Mouse (Mus musculus) urinary bladder, postnatal 14 days (tissue): ENCODE measurements around the gene Mettl14.
"Not testable (repeated sequence)": the region's sequence is repeated elsewhere in the genome, so short reads cannot be mapped to it uniquely, and the experiment has no call there.

Source experiments
- DNase-seq: peaks from one replicate; pipeline ENCODE4 v3.0.0; 2021; ENCODE audit warnings: low spot score

Mettl14 gene

DNA sequence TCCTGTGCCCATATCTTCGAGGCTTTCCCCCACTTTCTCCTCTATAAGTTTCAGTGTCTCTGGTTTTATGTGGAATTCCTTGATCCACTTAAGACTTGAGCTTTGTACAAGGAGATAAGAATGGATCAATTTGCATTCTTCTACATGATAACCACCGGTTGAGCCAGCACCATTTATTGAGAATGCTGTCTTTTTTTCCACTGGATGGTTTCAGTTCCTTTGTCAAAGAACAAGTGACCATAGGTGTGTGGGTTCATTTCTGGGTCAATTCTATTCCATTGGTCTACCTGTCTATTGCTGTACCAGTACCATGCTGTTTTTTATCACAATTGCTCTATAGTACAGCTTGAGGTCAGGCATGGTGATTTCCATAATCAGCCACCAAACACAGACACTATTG, 19.1 kb downstream of the Mettl14 start:
- not testable (repeated sequence) for DNase-seq

DNA sequence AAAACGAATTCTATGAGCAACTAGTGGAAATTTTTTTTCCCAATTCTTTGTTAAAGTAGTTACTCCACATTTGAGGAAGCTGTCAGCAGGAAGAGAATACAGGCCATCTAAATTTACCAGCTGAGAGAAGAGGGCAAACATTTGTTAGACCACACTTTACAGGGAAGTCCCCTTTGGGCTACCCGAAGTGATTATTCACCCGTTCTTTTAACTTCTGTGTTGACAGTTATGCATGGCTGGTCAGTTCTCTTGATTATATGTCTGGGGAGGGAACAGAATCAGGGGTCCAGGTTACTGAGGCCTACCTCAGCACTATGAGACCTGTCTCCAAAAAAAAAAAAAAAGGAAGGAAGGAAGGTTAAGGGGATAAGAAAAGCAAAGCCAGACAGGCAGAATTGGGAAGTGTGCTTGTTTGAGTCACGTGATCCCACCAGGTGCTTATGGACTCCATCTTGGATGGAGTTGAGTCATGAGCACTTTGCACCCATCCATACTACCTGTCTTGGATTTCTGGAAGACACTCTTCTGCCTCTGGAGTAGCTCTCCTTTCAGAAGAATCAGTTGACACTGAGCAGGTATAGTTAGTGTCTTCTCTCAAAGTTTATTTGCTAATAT, 29.4 kb downstream of the Mettl14 start:
- DNase-seq: no peak

DNA sequence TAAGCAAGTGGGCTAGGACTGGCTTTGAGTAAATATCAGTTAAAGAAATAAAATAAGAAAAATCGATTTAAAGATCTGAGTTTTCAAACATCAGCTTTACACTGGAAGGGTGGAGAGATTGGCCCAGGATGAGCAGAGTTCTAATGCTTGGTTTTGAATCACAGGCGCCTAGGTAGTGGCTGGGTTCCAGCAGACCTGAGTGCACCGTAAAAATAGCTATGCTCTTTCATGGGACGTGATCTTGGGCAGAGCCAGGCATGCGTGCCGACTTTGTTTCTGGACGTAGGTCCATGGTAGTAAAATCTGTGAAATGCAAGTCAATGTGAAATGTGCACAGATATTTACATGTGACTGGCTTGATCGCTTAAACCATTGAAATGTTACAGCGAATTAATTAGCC, 31.5 kb downstream of the Mettl14 start:
- no peak for DNase-seq

DNA sequence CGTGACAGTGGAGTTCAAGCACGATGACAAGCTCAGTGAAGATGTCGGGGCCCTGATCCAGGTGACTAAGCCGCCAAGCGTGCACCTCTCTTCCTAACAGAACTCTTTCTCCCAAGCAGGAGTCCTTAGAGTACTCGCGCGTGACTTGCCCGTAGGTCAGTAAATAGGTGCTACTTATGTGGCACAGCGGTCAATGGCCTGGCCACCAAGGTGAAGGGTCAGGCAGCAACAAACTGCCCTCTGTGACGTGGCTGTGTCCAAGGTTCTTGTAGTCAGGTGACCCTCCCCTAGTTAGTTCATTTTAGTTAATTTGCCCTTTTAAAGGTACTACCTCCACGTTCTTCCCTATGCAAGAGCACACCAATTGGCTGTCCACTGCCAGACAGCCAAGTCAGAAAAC, 32.2 kb downstream of the Mettl14 start:
- no peak for DNase-seq

DNA sequence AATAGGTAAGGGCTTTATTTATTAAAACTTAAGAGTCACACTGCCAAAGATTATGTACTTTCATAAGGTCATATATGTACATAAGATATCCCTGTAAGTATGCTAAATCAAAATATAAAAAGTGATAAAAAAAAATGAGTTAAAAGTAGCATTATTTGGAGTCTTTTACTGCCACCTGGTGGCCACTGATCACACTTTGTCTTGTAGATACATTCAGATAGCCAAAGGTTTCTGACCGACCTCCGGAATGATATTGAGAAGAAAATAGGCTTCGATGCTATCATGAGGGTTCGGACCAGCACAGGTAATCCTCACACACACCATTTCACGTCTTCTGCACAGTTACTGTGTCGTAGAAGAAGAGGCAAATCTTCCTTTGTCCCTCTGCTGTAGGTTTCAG, 32.7 kb downstream of the Mettl14 start:
- DNase-seq: peak; percentile 58

DNA sequence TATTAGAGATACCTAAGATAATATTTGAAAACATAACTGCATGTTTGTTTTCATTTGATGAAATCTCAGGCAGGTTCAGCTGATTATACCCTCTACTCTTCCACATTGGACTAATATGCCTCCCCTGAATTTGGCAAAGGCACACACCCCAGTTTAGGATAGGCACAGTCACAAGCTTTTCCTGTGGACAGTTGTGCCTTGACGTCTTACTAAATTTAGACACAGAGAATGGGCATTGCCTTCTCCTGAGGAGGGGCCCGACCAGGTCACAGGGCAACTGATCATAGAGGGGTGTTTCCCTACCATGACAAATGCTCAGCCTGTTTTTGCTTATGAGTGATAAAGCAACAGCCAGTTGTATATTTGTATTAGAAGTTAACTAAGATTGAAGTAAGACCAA, 34.4 kb downstream of the Mettl14 start:
- DNase-seq: no peak

DNA sequence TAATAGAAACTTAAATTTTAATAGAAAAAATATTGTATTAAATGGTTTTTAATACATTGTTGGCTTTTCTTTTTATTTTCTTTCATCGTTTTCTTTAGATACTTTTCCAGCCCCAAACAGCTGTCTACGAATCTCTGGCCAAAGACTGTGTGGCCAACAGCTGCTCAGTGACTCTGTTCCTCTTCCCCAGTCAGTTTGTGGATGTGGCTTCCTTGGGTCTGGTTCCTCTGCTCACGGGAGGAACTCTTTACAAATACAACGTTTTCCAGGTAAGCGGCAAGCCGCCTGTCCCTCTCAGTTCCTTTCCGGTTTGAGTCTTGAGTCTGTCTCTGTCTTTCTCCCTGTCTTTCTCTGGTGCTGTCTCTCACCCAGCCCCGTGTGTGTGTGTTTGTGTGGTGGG, 35.3 kb downstream of the Mettl14 start:
- DNase-seq: no peak

DNA sequence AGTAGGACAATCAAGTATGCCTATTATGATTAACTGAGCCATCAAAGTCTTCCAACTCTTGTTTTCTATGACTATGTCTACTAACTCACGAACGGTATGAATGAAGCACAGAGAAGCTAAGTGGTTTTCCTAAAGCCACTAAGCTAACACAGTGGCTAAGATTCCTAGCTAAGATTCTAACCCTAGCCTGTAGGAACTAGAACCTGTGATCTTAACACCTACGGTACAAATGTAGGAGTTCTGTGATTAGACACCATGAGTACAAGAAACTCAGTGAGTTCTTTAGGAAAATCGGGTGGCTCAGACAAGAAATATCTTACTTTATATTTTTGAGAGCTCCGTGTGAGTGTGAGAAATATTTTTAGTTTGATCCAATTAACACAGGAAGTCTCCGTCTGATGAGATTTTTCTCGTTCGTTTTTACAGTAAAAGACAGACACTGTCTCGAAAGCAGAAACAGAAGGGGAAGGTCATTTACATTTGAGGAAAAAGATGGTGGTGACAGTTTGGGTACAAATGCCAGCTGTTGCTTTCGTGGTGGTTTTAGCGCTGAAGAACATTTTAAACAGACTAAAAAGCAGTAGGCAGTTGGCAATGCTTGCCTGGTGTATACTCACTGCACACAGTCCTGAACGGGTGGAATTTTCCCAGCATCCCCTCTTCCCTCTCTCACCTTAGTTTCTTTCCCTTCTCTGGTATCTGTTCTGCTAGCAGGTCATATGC, 37.7 kb downstream of the Mettl14 start:
- no peak for DNase-seq

DNA sequence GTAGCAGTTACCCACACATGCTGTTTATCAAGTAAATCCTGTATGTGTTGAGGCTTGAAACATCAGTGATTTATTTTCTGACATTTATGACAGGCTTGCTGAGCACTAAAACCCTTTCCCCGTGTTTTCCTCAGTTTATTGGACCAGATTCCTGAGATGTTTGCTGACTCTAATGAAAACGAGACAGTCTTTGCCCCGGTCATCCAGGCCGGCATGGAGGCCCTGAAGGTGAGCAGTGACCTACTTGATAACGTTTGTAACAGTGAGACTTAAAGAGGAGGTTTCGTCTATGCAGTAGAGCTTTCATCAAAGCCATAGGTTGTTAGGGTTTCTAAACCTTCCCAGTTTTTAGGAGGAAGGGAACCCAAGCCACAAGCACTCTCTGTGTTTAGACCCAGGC, 42.2 kb downstream of the Mettl14 start:
- no peak for DNase-seq

DNA sequence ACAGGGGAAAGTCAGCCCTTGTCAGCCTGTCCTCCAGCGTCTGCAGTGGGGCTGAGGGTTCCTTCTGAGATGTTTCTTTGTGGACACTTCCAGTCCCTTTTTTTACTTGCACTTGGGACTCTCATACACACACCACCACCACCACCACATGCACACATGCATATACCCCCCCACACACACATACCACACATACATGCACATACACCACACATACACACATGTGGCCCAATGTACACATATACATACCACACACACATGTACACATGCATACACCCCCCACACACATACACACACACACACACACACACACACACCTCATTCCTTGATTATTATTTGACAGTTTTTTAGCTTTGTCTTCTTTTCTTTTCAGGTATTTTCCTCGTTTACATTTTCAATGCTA, 44.9 kb downstream of the Mettl14 start:
- no peak for DNase-seq

DNA sequence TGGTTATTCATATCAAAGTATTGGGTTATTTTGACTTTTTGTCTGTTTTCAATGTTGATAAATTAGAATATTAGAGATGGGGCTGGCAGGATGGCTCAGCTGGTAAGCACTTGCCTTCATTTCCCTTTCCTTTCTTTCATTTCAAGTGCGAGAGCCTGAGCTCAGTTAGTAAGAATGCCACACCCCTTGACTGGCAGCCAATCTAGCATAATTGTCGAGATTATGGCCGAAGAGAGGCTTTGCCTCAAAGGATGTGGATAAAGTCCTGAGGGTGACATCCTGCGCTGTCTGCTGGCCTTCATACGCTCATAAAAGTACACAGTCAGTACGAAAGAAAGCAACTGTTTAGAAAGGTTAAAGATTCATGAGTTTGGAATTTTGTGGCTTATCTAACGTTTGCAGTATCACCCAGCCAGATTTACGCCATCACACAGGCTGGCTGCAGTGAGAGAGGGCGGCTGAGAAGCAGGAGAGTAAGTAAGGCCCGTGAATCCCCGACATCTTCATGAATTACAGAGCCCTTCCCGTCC, 47.2 kb downstream of the Mettl14 start:
- DNase-seq: peak; percentile 58

DNA sequence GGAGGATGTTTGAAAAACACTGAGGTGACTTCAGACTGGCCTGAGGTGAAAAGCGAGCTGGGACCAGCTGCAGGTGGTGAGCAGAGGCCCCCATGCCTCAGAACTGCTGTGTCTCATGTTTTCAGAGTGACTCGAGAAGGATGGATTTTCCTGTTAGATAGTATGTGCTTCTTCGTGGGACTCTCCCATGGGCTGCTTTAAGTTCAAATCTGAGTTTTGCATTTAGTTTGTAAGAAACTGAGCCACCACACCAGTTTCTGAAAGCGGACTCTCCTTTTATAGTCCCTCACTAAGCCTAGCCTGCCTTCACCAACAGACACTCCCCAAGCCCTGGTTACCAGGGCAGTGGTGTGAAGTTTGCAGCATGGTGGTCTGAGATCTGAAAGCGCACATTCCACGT, 48.1 kb downstream of the Mettl14 start:
- no peak for DNase-seq

DNA sequence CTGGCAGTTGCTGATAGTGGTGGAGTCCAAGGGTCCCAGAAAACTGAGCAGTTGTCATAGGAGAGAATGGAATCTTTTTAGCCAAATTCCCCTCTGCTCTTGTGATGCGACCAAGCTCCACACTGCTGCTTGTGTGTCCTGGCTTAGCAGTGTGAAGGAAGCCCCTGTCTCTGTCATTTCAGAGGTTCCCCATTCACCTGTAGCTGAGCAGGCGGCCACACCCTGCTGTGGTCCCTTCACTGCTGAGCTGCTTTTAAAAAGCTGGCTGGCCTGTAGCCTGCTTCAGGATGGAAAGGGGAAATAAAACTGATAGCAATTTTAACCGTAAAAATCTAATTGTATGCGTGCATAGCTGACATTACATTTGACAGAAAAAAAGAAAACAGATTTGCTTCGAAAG, 49.0 kb downstream of the Mettl14 start:
- DNase-seq: no peak

DNA sequence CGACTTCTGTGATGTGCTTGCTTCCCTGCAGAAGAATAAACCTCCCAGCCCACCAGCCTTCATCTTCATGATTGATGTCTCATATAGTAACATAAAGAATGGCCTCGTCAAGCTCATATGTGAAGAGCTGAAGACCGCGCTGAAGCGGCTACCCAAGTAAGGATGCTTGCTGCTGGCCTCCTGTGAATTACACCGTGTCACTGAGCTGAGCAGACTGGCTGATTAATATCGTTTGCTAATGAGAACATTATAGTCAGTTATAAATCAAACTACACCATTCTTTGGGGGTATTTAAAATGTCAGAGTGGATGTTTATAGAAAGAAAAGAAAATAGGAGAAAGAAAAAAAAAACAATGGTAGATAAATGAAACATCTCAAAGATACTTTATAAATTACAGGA, 49.5 kb downstream of the Mettl14 start:
- no peak for DNase-seq

DNA sequence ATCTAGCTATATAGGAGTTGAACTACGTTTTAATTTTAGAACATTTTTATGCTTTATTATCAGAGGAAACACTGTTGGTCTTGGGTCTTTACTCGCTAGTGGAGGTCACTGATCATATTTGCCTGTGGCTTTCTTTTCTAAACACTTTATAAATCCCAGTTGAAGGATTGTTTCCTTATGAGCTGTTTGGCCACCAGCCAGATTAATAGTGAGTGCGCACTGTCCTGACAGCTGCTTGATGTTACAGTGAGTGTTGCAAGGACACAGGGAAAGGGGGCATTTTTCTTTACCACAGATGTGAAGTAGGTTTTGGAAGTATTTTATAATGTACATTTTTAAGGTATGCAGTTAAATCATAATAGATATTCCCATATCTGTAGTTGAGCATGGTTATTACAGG, 50.4 kb downstream of the Mettl14 start:
- peak; percentile 23 for DNase-seq

DNA sequence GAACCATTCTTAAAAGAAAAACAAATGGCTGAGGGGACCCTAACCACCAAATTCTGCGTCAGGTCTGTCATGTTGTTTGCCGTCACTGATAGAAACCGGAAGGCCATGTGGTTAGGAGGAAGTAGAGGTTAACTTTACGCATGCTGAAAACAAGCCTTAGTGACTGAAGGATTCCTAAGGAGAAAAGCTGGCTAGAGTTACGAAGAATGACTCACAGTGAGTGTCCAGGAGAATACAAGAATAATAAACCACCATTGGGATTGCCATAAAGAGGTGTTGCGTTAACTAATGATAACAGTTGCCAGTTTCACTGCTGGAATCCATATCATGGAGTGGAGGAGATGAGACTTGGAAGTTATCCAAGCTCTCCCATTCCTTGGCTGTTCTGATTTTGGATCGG, 51.0 kb downstream of the Mettl14 start:
- DNase-seq: no peak

DNA sequence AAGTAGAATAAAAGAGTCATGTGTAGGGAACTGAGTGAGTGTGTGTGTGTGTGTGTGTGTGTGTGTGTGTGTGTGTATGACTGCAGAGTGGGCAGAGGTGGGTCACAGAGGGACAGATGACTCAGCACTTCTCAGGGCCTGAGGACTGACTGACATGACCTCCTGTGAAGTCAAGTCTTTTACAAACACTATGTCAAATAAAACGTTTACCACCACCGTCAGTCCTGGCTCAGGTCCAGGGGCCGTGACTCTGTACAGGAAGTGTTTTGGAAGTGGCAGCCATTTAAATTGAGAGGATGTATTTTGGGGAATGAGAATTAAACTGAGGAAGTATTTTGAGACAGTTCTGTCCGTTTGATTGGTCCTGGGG, 52.9 kb downstream of the Mettl14 start:
- DNase-seq: peak; percentile 53

DNA sequence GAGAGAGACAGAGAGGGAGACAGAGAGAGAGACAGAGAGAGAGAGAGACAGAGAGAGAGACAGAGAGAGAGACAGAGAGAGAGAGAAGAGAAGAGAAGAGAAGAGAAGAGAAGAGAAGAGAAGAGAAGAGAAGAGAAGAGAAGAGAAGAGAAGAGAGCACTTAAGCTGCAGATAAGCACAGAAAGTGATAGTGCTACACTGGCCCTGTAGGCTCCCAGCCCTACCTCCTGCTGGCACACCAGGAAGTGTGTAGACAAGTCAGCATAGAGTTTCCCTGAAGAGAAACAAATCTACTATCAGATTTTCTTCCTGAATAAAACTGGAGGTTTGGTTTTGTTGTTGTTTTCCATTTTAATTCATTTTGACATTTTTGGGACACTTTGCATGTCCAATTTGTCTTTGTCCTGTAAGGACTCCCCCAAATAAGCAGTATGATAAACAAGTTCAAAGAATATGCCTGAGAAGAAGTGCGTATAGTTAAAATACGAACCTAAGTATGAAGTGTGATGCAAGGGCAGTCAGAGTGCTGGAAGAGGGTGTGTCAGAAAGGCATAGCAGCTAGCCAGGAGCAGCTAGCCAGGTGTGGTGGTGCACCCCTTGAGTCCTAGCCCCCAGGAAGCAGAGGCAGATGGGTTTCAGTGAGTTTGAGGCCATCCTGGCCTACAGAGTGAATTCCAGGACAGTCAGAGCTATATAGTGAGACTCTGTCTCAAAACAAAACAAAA, 53.4 kb downstream of the Mettl14 start:
- no peak for DNase-seq

DNA sequence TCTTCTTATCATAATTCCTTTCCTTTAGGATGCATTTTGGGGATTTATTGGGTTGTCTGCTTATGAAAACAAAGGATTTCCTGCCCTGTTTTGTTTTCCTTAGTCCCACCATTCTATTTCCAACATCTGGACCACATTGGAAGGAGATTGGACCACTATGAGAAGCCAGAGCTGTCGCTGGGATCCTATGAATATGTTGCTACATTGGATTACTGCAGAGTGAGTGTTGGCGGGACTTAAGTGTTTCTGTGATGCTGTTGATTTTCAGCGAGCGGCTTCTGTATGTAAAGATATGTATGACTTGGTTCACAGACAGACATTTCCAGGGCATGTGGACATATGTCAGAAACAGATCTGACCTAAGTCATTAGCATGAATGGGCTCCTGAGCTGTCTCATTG, 55.7 kb downstream of the Mettl14 start:
- no peak for DNase-seq

DNA sequence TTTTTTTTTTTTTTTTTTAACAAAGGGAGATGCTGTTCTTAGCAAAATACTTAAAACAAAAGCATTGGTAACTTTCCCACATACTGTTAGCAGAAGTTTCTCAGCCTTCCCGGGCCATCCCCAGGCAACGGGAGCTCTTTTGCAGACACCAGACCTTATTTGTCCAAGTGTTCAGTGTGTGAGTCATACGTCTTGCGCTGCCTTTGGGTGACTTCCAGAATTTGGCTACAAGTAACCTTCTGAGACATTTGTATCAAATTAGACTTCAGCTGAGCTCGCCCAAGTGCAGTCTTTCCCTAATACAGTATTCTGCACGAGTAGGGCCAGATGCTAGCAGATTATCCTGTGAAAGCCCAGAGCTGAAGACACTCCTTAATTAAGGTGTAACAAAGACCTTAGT, 56.7 kb downstream of the Mettl14 start:
- peak; percentile 75 for DNase-seq

DNA sequence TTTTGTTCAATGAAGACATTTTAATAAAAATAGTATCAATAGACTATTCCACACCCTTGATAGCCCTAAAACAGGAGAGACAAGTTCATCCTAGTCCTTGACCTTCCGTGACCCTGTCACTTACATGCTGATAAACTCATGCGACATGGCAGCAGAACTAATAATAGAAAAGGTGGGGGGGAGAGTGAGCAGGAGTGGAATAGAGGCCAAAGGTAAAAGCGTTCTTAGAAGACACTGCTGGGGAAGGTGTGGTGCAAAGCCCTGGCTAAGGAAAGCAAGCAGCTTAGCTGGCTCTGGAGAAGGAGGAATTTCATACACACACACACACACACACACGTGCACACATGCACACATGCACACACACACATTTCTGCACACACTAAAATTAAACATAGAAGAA, 61.6 kb downstream of the Mettl14 start:
- DNase-seq: no peak

DNA sequence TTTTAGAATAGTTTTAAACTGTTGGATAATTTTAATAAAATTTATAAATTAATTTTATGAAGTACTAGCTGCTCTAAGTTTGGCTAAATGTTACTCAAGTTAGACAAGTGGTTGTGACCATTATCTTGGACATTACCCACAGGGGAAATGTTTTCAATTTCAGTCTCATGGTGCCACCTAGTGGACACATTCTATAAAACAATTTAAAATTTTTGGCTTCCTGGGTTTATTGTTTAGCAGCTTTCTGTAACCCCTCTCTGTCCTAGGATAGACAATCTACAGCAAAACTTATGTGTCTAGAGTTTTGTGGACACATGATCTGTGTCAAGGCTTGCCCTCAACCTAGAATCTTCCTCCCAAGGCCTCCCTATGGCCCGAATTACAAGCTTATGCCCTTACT, 63.8 kb downstream of the Mettl14 start:
- DNase-seq: no peak

DNA sequence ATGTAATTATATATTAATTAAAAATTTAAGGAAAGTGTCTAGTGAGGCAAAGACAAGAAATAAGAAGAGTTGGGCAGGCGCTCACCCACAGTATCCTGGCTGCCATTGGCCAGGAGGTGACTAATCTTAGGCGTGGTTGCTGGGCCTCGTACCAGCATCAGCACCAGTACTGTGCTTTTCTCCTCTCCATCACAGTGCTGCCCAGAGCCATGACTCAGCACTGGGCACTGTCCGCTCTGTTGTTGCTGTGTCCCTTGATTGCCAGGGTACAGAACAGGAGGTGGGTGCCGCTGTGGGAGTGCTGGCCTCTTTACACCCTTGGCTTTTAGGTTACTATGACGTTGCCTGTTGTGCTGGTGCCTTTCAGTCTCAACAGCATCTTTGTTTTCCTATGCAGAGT, 64.3 kb downstream of the Mettl14 start:
- DNase-seq: peak; percentile 55
